Mouse (Mus musculus) heart, adult 8-10 months (tissue): ENCODE results near the gene Gm609. TPM values are rescaled to one million over a fixed set of nuclear protein-coding genes. Genes with fewer than 3 reads are reported as not detected.
A peak's percentile ranks its signal among the peaks of the same experiment; 100 is the strongest.

Experiments
- DNase-seq: peaks from one replicate; pipeline ENCODE4 v3.0.0; 2022; ENCODE audit warnings: low spot score
- total RNA-seq, 4 experiments: library from RNA; stranded (reverse); gene quantifications; 2 replicates each; pipeline ENCODE4 v1.2.4; 2022

The Gm609 gene
- total RNA-seq, 4 experiments from 2014 or later: not detected

GRCm38 (mm10) chr16:45397440-45397839 lies 95.3 kb downstream of the Gm609 start:
- no peak for DNase-seq

- DNase-seq: no peak
These were observed 100.5 kb downstream of the Gm609 start for GRCm38 (mm10) chr16:45392246-45392645.

GRCm38 (mm10) chr16:45391680-45392079 lies 101.1 kb downstream of the Gm609 start:
- no peak for DNase-seq

- no peak for DNase-seq
These were observed 102.3 kb downstream of the Gm609 start for GRCm38 (mm10) chr16:45390286-45390956.

GRCm38 (mm10) chr16:45389833-45390232 lies 102.9 kb downstream of the Gm609 start:
- no peak for DNase-seq

- no peak for DNase-seq
These were observed 103.7 kb downstream of the Gm609 start for GRCm38 (mm10) chr16:45389041-45389440.

GRCm38 (mm10) chr16:45381811-45382210 lies 111.0 kb downstream of the Gm609 start:
- DNase-seq: no peak

GRCm38 (mm10) chr16:45378959-45379358 lies 113.8 kb downstream of the Gm609 start:
- no peak for DNase-seq

GRCm38 (mm10) chr16:45378147-45378943 lies 114.4 kb downstream of the Gm609 start:
- DNase-seq: no peak

- DNase-seq: no peak
These were observed 115.4 kb downstream of the Gm609 start for GRCm38 (mm10) chr16:45377332-45377731.

GRCm38 (mm10) chr16:45376812-45377211 lies 116.0 kb downstream of the Gm609 start:
- no peak for DNase-seq

GRCm38 (mm10) chr16:45376294-45376693 lies 116.5 kb downstream of the Gm609 start:
- peak; percentile 71 for DNase-seq

GRCm38 (mm10) chr16:45375506-45376225 lies 117.1 kb downstream of the Gm609 start:
- no peak for DNase-seq

GRCm38 (mm10) chr16:45374074-45374473 lies 118.7 kb downstream of the Gm609 start:
- DNase-seq: no peak

- DNase-seq: no peak
These were observed 121.7 kb downstream of the Gm609 start for GRCm38 (mm10) chr16:45371076-45371475.

GRCm38 (mm10) chr16:45369285-45369965 lies 123.3 kb downstream of the Gm609 start:
- DNase-seq: peak; percentile 59

GRCm38 (mm10) chr16:45366111-45366510 lies 126.7 kb downstream of the Gm609 start:
- DNase-seq: no peak

- DNase-seq: no peak
These were observed 127.4 kb downstream of the Gm609 start for GRCm38 (mm10) chr16:45365353-45365752.

GRCm38 (mm10) chr16:45364627-45365026 lies 128.1 kb downstream of the Gm609 start:
- no peak for DNase-seq

- no peak for DNase-seq
These were observed 129.2 kb downstream of the Gm609 start for GRCm38 (mm10) chr16:45363480-45364045.
